Mouse (Mus musculus): Measurements from ENCODE around the gene Nbea. TPM values are rescaled to one million over a fixed set of nuclear protein-coding genes. Genes with fewer than 3 reads are reported as not detected.

The Nbea gene
- polyA plus RNA-seq, 1 experiment from 2014 or later = 5.4 TPM

- H3K4me3 ChIP-seq (ENCODE audit: low read length) = no peak overlapping the region
- no peak overlapping the region for H3K9ac ChIP-seq (ENCODE audit: low read length)
- no peak overlapping the region for H3K4me2 ChIP-seq (ENCODE audit: low read depth, low read length)
- H3K9me3 ChIP-seq (ENCODE audit: control insufficient read depth, low read length) = no peaks in the 10 kb centered on the region
- ATAC-seq (ENCODE audit: low read depth) = no peak
- 45% methylated on average over 5 of the region's 5 CpGs for WGBS
- peaks cover 9% of the 10 kb centered on the region; the same call in 1 of the 2 replicates for H3K4me1 ChIP-seq (replicated peaks; ENCODE audit: control insufficient read depth, insufficient read depth, low read length)
- H3K27ac ChIP-seq (ENCODE audit: low read length) = no peak overlapping the region
- H3K27me3 ChIP-seq (ENCODE audit: control insufficient read depth, insufficient read depth, low read depth, low read length) = peaks cover 18% of the 10 kb centered on the region
- no peaks in the 10 kb centered on the region for H3K36me3 ChIP-seq (ENCODE audit: control insufficient read depth, insufficient read depth, low read length)
Measured at GRCm38 (mm10) chr3:55788621-55789201, 394.8 kb downstream of the Nbea start.

- no peak for ATAC-seq (ENCODE audit: low read depth)
- no peaks in the 10 kb centered on the region for H3K9me3 ChIP-seq (ENCODE audit: control insufficient read depth, low read length)
- H3K4me2 ChIP-seq (ENCODE audit: low read depth, low read length) = peak overlapping the region; percentile 84
- no peak overlapping the region for H3K27ac ChIP-seq (ENCODE audit: low read length)
- H3K4me3 ChIP-seq (ENCODE audit: low read length) = peak overlapping the region; percentile 55
- H3K4me1 ChIP-seq (replicated peaks; ENCODE audit: control insufficient read depth, insufficient read depth, low read length) = peaks cover 13% of the 10 kb centered on the region
- 30% methylated on average over 4 of the region's 4 CpGs for WGBS
- H3K36me3 ChIP-seq (ENCODE audit: control insufficient read depth, insufficient read depth, low read length) = no peaks in the 10 kb centered on the region
- no peak overlapping the region for H3K9ac ChIP-seq (ENCODE audit: low read length)
- H3K27me3 ChIP-seq (ENCODE audit: control insufficient read depth, insufficient read depth, low read depth, low read length) = peaks cover 23% of the 10 kb centered on the region
Measured at GRCm38 (mm10) chr3:55788214-55788586, 395.3 kb downstream of the Nbea start.

- Histone ChIP-seq H3K27ac (ENCODE audit: low read length) (no peak overlapping the region), H3K4me3 (ENCODE audit: low read length) (peak overlapping the region; percentile 55), H3K4me1 (replicated peaks; ENCODE audit: control insufficient read depth, insufficient read depth, low read length) (peaks cover 18% of the 10 kb centered on the region), H3K9me3 (ENCODE audit: control insufficient read depth, low read length) (no peaks in the 10 kb centered on the region), H3K4me2 (ENCODE audit: low read depth, low read length) (peak overlapping the region; percentile 84), H3K27me3 (ENCODE audit: control insufficient read depth, insufficient read depth, low read depth, low read length) (peaks cover 29% of the 10 kb centered on the region), H3K9ac (ENCODE audit: low read length) (peak overlapping the region; percentile 67), H3K36me3 (ENCODE audit: control insufficient read depth, insufficient read depth, low read length) (no peaks in the 10 kb centered on the region)
- 1% methylated on average over 45 of the region's 54 CpGs for WGBS
- peak; percentile 85 for ATAC-seq (ENCODE audit: low read depth)
Measured at GRCm38 (mm10) chr3:55787487-55788213, 395.9 kb downstream of the Nbea start.

- Histone ChIP-seq H3K27ac (ENCODE audit: low read length) (no peak overlapping the region), H3K4me1 (replicated peaks; ENCODE audit: control insufficient read depth, insufficient read depth, low read length) (peaks cover 24% of the 10 kb centered on the region), H3K9ac (ENCODE audit: low read length) (peak overlapping the region; percentile 67), H3K36me3 (ENCODE audit: control insufficient read depth, insufficient read depth, low read length) (no peaks in the 10 kb centered on the region), H3K4me2 (ENCODE audit: low read depth, low read length) (peak overlapping the region; percentile 84), H3K9me3 (ENCODE audit: control insufficient read depth, low read length) (no peaks in the 10 kb centered on the region), H3K27me3 (ENCODE audit: control insufficient read depth, insufficient read depth, low read depth, low read length) (peaks cover 35% of the 10 kb centered on the region), H3K4me3 (ENCODE audit: low read length) (peak overlapping the region; percentile 55)
- no peak for ATAC-seq (ENCODE audit: low read depth)
- WGBS = 40% methylated on average over 17 of the region's 17 CpGs
Measured at GRCm38 (mm10) chr3:55786835-55787486, 396.5 kb downstream of the Nbea start.

- Histone ChIP-seq H3K4me2 (ENCODE audit: low read depth, low read length) (no peak overlapping the region), H3K4me3 (ENCODE audit: low read length) (no peak overlapping the region), H3K36me3 (ENCODE audit: control insufficient read depth, insufficient read depth, low read length) (no peaks in the 10 kb centered on the region), H3K27ac (ENCODE audit: low read length) (no peak overlapping the region), H3K27me3 (ENCODE audit: control insufficient read depth, insufficient read depth, low read depth, low read length) (peaks cover 43% of the 10 kb centered on the region), H3K4me1 (replicated peaks; ENCODE audit: control insufficient read depth, insufficient read depth, low read length) (peaks cover 24% of the 10 kb centered on the region), H3K9me3 (ENCODE audit: control insufficient read depth, low read length) (no peaks in the 10 kb centered on the region), H3K9ac (ENCODE audit: low read length) (no peak overlapping the region)
- ATAC-seq (ENCODE audit: low read depth) = no peak
- 53% methylated on average over 3 of the region's 3 CpGs for WGBS
Measured at GRCm38 (mm10) chr3:55785981-55786725, 397.3 kb downstream of the Nbea start.

GRCm38 (mm10) chr3:55785266-55785980, 398.1 kb downstream of the Nbea start:
- Histone ChIP-seq H3K4me2 (ENCODE audit: low read depth, low read length) (no peak overlapping the region), H3K27me3 (ENCODE audit: control insufficient read depth, insufficient read depth, low read depth, low read length) (peaks cover 51% of the 10 kb centered on the region), H3K4me1 (replicated peaks; ENCODE audit: control insufficient read depth, insufficient read depth, low read length) (peaks cover 29% of the 10 kb centered on the region), H3K36me3 (ENCODE audit: control insufficient read depth, insufficient read depth, low read length) (no peaks in the 10 kb centered on the region), H3K4me3 (ENCODE audit: low read length) (no peak overlapping the region), H3K9me3 (ENCODE audit: control insufficient read depth, low read length) (no peaks in the 10 kb centered on the region), H3K27ac (ENCODE audit: low read length) (no peak overlapping the region), H3K9ac (ENCODE audit: low read length) (no peak overlapping the region)
- ATAC-seq (ENCODE audit: low read depth) = no peak
- WGBS = 73% methylated on average over 4 of the region's 4 CpGs

- H3K36me3 ChIP-seq (ENCODE audit: control insufficient read depth, insufficient read depth, low read length) = no peaks in the 10 kb centered on the region
- no peak overlapping the region for H3K9ac ChIP-seq (ENCODE audit: low read length)
- no peak overlapping the region for H3K27ac ChIP-seq (ENCODE audit: low read length)
- H3K9me3 ChIP-seq (ENCODE audit: control insufficient read depth, low read length) = no peaks in the 10 kb centered on the region
- peak overlapping the region; percentile 64 for H3K4me2 ChIP-seq (ENCODE audit: low read depth, low read length)
- H3K4me1 ChIP-seq (replicated peaks; ENCODE audit: control insufficient read depth, insufficient read depth, low read length) = peaks cover 35% of the 10 kb centered on the region
- peak overlapping the region; percentile 49 for H3K4me3 ChIP-seq (ENCODE audit: low read length)
- peaks cover 60% of the 10 kb centered on the region for H3K27me3 ChIP-seq (ENCODE audit: control insufficient read depth, insufficient read depth, low read depth, low read length)
- ATAC-seq (ENCODE audit: low read depth) = no peak
- WGBS = 29% methylated on average over 7 of the region's 7 CpGs
Measured at GRCm38 (mm10) chr3:55784101-55784500, 399.4 kb downstream of the Nbea start.

GRCm38 (mm10) chr3:55783171-55784081, 400.1 kb downstream of the Nbea start:
- ATAC-seq (ENCODE audit: low read depth) = peak; percentile 29; the same call in 1 of the 2 replicates

More at GRCm38 (mm10) chr3:55783171-55784081, 400.1 kb downstream of the Nbea start:
- Histone ChIP-seq H3K4me1 (replicated peaks; ENCODE audit: control insufficient read depth, insufficient read depth, low read length) (peaks cover 35% of the 10 kb centered on the region), H3K27me3 (ENCODE audit: control insufficient read depth, insufficient read depth, low read depth, low read length) (peaks cover 64% of the 10 kb centered on the region), H3K36me3 (ENCODE audit: control insufficient read depth, insufficient read depth, low read length) (no peaks in the 10 kb centered on the region), H3K4me3 (ENCODE audit: low read length) (peak overlapping the region; percentile 49), H3K27ac (ENCODE audit: low read length) (no peak overlapping the region), H3K9ac (ENCODE audit: low read length) (peak overlapping the region; percentile 23; the same call in 1 of the 2 replicates), H3K4me2 (ENCODE audit: low read depth, low read length) (peak overlapping the region; percentile 64), H3K9me3 (ENCODE audit: control insufficient read depth, low read length) (no peaks in the 10 kb centered on the region)
- 12% methylated on average over 45 of the region's 45 CpGs for WGBS
